Mouse (Mus musculus): ENCODE results near the gene Rhox2c.
"Not testable (repeated sequence)": the region's sequence is repeated elsewhere in the genome, so short reads cannot be mapped to it uniquely, and the experiment has no call there.

Rhox2c gene

DNA sequence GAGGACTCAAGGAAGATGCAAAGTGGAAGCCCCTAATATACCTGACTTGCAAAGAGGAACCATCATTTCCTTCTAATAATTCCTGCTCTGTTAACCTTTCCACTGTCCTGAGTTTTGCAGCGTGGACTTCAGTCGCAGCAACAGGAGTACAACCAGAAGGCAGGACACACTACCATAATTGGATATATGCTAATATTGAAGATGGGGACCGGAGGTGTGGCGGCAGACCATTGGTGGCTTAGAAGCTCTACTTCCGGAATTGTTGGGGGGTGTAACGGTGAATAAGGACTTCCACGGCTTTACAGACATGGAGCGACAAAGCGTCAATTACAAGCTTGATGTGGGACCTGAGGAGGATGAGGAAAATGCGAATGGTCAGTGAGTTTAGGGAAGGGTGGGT is at the start of gene Rhox2c:
Rhox2c (plus strand) TSS at position 301 of the 400 bp plus-strand sequence.
- DNase-seq (ENCODE audit: low spot score), result not testable (repeated sequence)

DNA sequence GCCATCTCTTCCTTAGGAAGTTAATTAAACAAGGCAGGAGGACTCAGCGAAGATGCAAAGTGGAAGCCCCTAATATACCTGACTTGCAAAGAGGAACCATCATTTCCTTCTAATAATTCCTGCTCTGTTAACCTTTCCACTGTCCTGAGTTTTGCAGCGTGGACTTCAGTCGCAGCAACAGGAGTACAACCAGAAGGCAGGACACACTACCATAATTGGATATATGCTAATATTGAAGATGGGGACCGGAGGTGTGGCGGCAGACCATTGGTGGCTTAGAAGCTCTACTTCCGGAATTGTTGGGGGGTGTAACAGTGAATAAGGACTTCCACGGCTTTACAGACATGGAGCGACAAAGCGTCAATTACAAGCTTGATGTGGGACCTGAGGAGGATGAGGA is 41.7 kb upstream of the Rhox2c start, which contains the start of gene Rhox2b:
Rhox2b (plus strand) TSS at position 301 of the 400 bp plus-strand sequence.
- DNase-seq (ENCODE audit: low spot score), result not testable (repeated sequence)

DNA sequence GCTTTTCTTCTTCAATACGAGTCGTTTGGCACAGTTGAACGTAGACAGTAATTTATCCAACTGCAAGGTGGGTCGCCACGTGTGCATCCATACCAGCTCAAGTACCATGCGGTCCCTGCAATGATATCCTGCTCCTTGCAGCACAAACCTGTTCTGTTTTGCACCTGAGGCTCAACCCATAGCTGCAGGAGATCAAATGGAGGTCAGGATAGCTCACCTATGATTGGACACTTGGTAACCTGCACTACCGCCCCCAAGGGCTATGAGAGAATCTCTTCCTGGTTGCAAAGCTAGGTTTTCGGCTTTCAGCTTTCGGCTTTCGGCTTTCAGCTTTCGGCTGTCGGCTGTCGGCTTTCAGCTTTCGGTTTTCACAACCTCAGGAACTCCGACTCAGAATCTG is 21.3 kb upstream of the Rhox2c start, which contains the start of gene Rhox4b:
Rhox4b (plus strand) TSS at position 301 of the 400 bp plus-strand sequence.
- not testable (repeated sequence) for DNase-seq (ENCODE audit: low spot score)

DNA sequence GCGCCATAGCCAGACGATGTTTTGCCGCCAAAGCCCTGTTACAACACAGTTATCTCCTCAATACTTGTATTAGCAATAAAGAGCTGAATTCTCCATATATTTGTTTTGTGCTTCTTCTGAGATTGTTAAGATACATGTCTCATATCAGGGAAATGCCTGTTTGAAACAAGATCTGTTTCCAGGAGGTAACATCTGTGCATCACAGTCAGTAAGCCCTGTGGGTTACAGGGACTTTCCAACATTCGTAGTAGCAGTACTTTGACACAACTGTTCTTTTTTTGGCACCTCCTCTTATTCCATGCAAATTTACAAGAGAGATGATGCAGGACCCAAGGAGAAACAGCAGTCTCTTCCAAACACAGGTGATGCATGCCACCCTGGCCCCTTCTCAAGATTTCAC is 4.8 kb downstream of the Rhox2c start, which contains the start of gene Rhox3c:
Rhox3c (plus strand) TSS at position 301 of the 400 bp plus-strand sequence.
- DNase-seq (ENCODE audit: low spot score), result not testable (repeated sequence)

DNA sequence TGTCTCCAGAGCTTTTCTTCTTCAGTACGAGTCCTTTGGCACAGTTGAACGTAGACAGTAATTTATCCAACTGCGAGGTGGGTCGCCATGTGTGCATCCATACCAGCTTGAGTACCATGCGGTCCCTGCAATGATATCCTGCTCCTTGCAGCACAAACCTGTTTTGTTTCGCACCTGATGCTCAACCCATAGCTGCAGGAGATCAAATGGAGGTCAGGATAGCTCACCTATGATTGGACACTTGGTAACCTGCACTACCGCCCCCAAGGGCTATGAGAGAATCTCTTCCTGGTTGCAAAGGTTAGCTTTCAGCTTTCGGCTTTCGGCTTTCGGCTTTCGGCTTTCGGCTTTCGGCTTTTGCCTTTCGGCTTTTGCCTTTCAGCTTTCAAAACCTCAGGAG is 26.6 kb downstream of the Rhox2c start, which contains the start of gene Rhox4c:
Rhox4c (plus strand) TSS at position 301 of the 400 bp plus-strand sequence.
- DNase-seq (ENCODE audit: low spot score), result not testable (repeated sequence)

DNA sequence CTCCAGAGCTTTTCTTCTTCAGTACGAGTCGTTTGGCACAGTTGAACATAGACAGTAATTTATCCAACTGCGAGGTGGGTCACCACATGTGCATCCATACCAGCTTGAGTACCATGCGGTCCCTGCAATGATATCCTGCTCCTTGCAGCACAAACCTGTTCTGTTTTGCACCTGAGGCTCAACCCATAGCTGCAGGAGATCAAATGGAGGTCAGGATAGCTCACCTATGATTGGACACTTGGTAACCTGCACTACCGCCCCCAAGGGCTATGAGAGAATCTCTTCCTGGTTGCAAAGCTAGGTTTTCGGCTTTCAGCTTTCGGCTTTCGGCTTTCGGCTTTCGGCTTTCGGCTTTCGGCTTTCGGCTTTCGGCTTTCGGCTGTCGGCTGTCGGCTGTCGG is 60.6 kb downstream of the Rhox2c start, which contains the start of gene Rhox4d:
Rhox4d (plus strand) TSS at position 301 of the 400 bp plus-strand sequence.
- DNase-seq (ENCODE audit: low spot score), result not testable (repeated sequence)

Measured in yolk sac, embryonic 10.5 days (tissue).